Mouse (Mus musculus): ENCODE results near the gene Nploc4. TPM values are rescaled to one million over a fixed set of nuclear protein-coding genes. Genes with fewer than 3 reads are reported as not detected.

Gene Nploc4
- polyA plus RNA-seq, 1 experiment from 2014 or later = 19.0 TPM

- Histone ChIP-seq H3K4me2 (ENCODE audit: low read depth, low read length) (no peak overlapping the region), H3K27me3 (ENCODE audit: control insufficient read depth, insufficient read depth, low read depth, low read length) (no peaks in the 10 kb centered on the region), H3K9ac (ENCODE audit: low read depth, low read length) (no peak overlapping the region), H3K9me3 (replicated peaks; ENCODE audit: control insufficient read depth, low read length) (no peaks in the 10 kb centered on the region), H3K36me3 (ENCODE audit: control insufficient read depth, insufficient read depth) (no peaks in the 10 kb centered on the region), H3K4me3 (ENCODE audit: low read depth, low read length) (no peak overlapping the region), H3K27ac (ENCODE audit: low read length) (no peak overlapping the region), H3K4me1 (ENCODE audit: control insufficient read depth, low read depth, low read length) (peaks cover 26% of the 10 kb centered on the region)
- no peak for ATAC-seq (ENCODE audit: low read depth)
- WGBS (ENCODE audit: insufficient replicate concordance) = 66% methylated on average over 3 of the region's 3 CpGs
Measured at GRCm38 (mm10) chr11:120452246-120452645, 14.7 kb upstream of the Nploc4 start.

DNA sequence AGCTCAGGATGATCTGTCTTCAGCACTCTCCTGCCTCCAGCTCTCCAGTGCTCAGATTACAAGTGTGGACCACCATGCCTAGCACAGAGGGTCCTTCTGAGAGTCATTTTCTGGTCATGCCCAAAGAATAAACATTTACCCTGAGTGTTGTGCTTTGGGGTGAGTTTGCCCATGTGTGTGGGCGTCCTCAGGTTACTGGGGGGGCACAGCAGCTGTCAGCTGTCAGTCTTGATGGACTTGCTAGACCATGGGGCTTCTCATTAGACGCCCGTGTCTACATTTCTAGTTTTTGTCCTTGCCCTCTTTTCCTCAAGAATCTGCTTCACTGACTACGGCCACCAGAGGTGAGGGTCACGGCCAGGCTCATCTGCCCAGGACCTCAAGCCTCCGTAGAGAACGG, 9.7 kb upstream of the Nploc4 start:
- Histone ChIP-seq H3K4me3 (ENCODE audit: low read depth, low read length) (no peak overlapping the region), H3K4me1 (ENCODE audit: control insufficient read depth, low read depth, low read length) (no peaks in the 10 kb centered on the region), H3K9ac (ENCODE audit: low read depth, low read length) (no peak overlapping the region), H3K9me3 (replicated peaks; ENCODE audit: control insufficient read depth, low read length) (no peaks in the 10 kb centered on the region), H3K27ac (ENCODE audit: low read length) (no peak overlapping the region), H3K27me3 (ENCODE audit: control insufficient read depth, insufficient read depth, low read depth, low read length) (no peaks in the 10 kb centered on the region), H3K36me3 (ENCODE audit: control insufficient read depth, insufficient read depth) (no peaks in the 10 kb centered on the region), H3K4me2 (ENCODE audit: low read depth, low read length) (no peak overlapping the region)
- ATAC-seq (ENCODE audit: low read depth) = no peak
- WGBS (ENCODE audit: insufficient replicate concordance) = 67% methylated on average over 7 of the region's 7 CpGs

DNA sequence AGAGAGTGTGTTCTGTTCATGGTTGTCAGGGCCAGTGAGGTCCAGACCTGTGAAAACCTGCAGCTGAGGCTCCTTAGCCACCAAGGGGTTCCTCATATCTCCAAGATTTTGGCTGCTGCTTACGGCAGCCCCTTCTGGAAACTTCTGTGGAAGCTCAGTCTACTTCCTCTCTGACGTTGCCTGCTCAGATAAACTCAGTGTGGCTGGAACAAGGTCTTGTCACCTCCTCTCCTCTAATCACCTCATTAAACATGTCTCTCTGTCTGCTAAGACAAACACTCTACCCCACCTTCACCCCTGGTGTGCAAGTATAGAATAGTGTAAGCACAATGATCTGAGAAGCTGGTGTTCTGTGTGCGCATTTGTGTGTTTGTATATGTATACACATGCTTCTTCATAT, 8.0 kb upstream of the Nploc4 start:
- no peak overlapping the region for H3K4me2 ChIP-seq (ENCODE audit: low read depth, low read length)
- no peak for ATAC-seq (ENCODE audit: low read depth)
- no peaks in the 10 kb centered on the region for H3K27me3 ChIP-seq (ENCODE audit: control insufficient read depth, insufficient read depth, low read depth, low read length)
- H3K9ac ChIP-seq (ENCODE audit: low read depth, low read length) = no peak overlapping the region
- no peak overlapping the region for H3K27ac ChIP-seq (ENCODE audit: low read length)
- no peaks in the 10 kb centered on the region for H3K36me3 ChIP-seq (ENCODE audit: control insufficient read depth, insufficient read depth)
- no peaks in the 10 kb centered on the region for H3K9me3 ChIP-seq (replicated peaks; ENCODE audit: control insufficient read depth, low read length)
- H3K4me1 ChIP-seq (ENCODE audit: control insufficient read depth, low read depth, low read length) = no peaks in the 10 kb centered on the region
- no peak overlapping the region for H3K4me3 ChIP-seq (ENCODE audit: low read depth, low read length)
- WGBS (ENCODE audit: insufficient replicate concordance) = 38% methylated on average over 3 of the region's 3 CpGs

DNA sequence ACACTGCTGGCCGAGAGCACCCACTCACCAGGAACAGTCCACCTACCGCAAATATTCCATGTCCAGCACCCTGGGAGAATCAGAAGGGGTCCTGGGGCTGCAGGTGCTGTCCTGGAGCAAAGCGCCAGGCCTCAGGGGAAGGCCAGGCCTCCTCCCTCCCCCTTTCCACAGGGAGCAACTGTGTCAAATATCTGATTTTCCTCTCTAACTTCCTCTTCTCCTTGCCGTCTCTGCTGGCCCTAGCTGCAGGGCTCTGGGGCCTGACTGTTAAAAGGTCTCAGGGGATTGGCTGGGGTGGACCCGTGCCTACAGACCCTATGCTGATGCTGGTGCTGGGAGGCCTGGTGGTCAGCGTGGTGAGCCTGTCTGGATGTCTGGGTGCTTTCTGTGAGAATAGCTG, 6.6 kb upstream of the Nploc4 start:
- 50% methylated on average over 6 of the region's 6 CpGs for WGBS (ENCODE audit: insufficient replicate concordance)
- Histone ChIP-seq H3K36me3 (ENCODE audit: control insufficient read depth, insufficient read depth) (no peaks in the 10 kb centered on the region), H3K9me3 (replicated peaks; ENCODE audit: control insufficient read depth, low read length) (no peaks in the 10 kb centered on the region), H3K4me2 (ENCODE audit: low read depth, low read length) (no peak overlapping the region), H3K27me3 (ENCODE audit: control insufficient read depth, insufficient read depth, low read depth, low read length) (no peaks in the 10 kb centered on the region), H3K27ac (ENCODE audit: low read length) (no peak overlapping the region), H3K4me1 (ENCODE audit: control insufficient read depth, low read depth, low read length) (no peaks in the 10 kb centered on the region), H3K4me3 (ENCODE audit: low read depth, low read length) (no peak overlapping the region), H3K9ac (ENCODE audit: low read depth, low read length) (no peak overlapping the region)
- ATAC-seq (ENCODE audit: low read depth) = no peak

DNA sequence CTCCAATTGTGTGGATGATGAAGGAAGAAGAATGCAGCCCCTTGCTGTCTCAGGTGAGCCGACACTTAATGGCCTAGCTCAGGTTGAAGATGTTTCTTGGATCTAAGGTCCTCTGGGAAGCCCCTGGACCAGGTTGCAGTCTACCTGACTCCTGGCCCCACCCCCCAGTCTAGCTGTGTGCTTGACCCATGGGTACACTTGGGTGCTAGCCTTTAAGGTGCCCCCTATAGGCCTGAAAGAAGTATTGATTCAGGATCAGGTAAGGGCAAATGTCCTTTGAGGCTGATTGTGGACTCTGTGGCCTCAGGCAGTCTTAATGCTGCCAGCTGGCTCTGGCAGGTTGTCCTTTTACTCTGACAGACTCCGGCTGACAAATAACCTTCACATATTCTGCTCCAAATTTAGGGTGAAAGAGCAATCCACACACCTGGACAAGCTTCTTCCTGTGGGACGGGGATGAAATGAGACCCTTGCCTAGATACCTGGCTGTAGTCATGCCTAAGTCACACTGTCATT, 5.3 kb upstream of the Nploc4 start:
- ATAC-seq (ENCODE audit: low read depth) = no peak
- H3K4me3 ChIP-seq (ENCODE audit: low read depth, low read length) = no peak overlapping the region
- no peak overlapping the region for H3K27ac ChIP-seq (ENCODE audit: low read length)
- 67% methylated on average over 3 of the region's 3 CpGs for WGBS (ENCODE audit: insufficient replicate concordance)
- no peak overlapping the region for H3K4me2 ChIP-seq (ENCODE audit: low read depth, low read length)
- H3K4me1 ChIP-seq (ENCODE audit: control insufficient read depth, low read depth, low read length) = no peaks in the 10 kb centered on the region
- no peaks in the 10 kb centered on the region for H3K36me3 ChIP-seq (ENCODE audit: control insufficient read depth, insufficient read depth)
- H3K9ac ChIP-seq (ENCODE audit: low read depth, low read length) = no peak overlapping the region
- H3K9me3 ChIP-seq (replicated peaks; ENCODE audit: control insufficient read depth, low read length) = no peaks in the 10 kb centered on the region
- H3K27me3 ChIP-seq (ENCODE audit: control insufficient read depth, insufficient read depth, low read depth, low read length) = no peaks in the 10 kb centered on the region

DNA sequence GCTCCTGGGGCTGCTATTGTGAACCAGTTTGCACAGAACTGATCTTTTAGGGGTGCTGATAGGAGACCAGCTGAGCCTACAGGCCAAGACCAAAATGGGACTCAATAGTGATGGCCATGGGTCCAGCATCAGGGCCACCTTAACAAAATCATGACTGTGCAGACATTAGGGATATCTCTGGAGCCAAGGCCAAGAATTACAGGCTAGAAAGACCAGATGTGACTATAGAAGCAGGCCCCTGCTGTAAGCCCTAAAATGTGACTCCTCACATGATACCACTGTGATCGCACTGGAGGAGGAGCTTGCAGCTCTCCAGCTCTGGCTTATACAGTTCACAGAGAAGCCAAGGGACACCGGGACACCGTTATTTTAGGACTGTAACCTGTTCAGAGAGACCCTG, 4.8 kb upstream of the Nploc4 start, which contains the start of gene Tspan10:
Gene Tspan10, plus strand, starts transcription at position 301 of the 400 bp plus-strand sequence.
- whole genome bisulfite sequencing (ENCODE audit: insufficient replicate concordance) = 84% methylated on average over 3 of the region's 3 CpGs
- H3K27me3 ChIP-seq (ENCODE audit: control insufficient read depth, insufficient read depth, low read depth, low read length) = no peaks in the 10 kb centered on the region

GRCm38 (mm10) chr11:120437857-120438385, 413 bp upstream of the Nploc4 start:
- peak overlapping the region; percentile 98 for H3K9ac ChIP-seq (ENCODE audit: low read depth, low read length)
- no peak for ATAC-seq (ENCODE audit: low read depth)
- H3K27me3 ChIP-seq (ENCODE audit: control insufficient read depth, insufficient read depth, low read depth, low read length) = no peaks in the 10 kb centered on the region
- peak overlapping the region; percentile 91 for H3K4me3 ChIP-seq (ENCODE audit: low read depth, low read length)
- H3K9me3 ChIP-seq (replicated peaks; ENCODE audit: control insufficient read depth, low read length) = no peaks in the 10 kb centered on the region
- peak overlapping the region; percentile 78 for H3K4me2 ChIP-seq (ENCODE audit: low read depth, low read length)
- H3K4me1 ChIP-seq (ENCODE audit: control insufficient read depth, low read depth, low read length) = peaks cover 11% of the 10 kb centered on the region
- peak overlapping the region; percentile 93 for H3K27ac ChIP-seq (ENCODE audit: low read length)
- H3K36me3 ChIP-seq (ENCODE audit: control insufficient read depth, insufficient read depth) = peaks cover 10% of the 10 kb centered on the region
- 25% methylated on average over 12 of the region's 12 CpGs for WGBS (ENCODE audit: insufficient replicate concordance)

More for the DNA sequence above, 4.8 kb upstream of the Nploc4 start, which contains the start of gene Tspan10:
- Histone ChIP-seq H3K4me2 (ENCODE audit: low read depth, low read length) (no peak within 1 kb of the TSS), H3K36me3 (ENCODE audit: control insufficient read depth, insufficient read depth) (no peaks in the 10 kb centered on the region), H3K9me3 (replicated peaks; ENCODE audit: control insufficient read depth, low read length) (no peaks in the 10 kb centered on the region), H3K27ac (ENCODE audit: low read length) (no peak within 1 kb of the TSS), H3K9ac (ENCODE audit: low read depth, low read length) (no peak within 1 kb of the TSS), H3K4me3 (ENCODE audit: low read depth, low read length) (no peak within 1 kb of the TSS), H3K4me1 (ENCODE audit: control insufficient read depth, low read depth, low read length) (no peaks in the 10 kb centered on the region)
- ATAC-seq (ENCODE audit: low read depth) = no peak

GRCm38 (mm10) chr11:120426727-120427126, 10.8 kb downstream of the Nploc4 start:
- H3K4me2 ChIP-seq (ENCODE audit: low read depth, low read length) = no peak overlapping the region
- WGBS (ENCODE audit: insufficient replicate concordance) = 77% methylated on average over 3 of the region's 3 CpGs
- no peak for ATAC-seq (ENCODE audit: low read depth)
- H3K9ac ChIP-seq (ENCODE audit: low read depth, low read length) = no peak overlapping the region
- H3K9me3 ChIP-seq (replicated peaks; ENCODE audit: control insufficient read depth, low read length) = no peaks in the 10 kb centered on the region
- no peak overlapping the region for H3K4me3 ChIP-seq (ENCODE audit: low read depth, low read length)
- no peaks in the 10 kb centered on the region for H3K27me3 ChIP-seq (ENCODE audit: control insufficient read depth, insufficient read depth, low read depth, low read length)
- peaks cover 58% of the 10 kb centered on the region for H3K36me3 ChIP-seq (ENCODE audit: control insufficient read depth, insufficient read depth)
- no peaks in the 10 kb centered on the region; the same call in 1 of the 2 replicates for H3K4me1 ChIP-seq (ENCODE audit: control insufficient read depth, low read depth, low read length)
- no peak overlapping the region for H3K27ac ChIP-seq (ENCODE audit: low read length)

DNA sequence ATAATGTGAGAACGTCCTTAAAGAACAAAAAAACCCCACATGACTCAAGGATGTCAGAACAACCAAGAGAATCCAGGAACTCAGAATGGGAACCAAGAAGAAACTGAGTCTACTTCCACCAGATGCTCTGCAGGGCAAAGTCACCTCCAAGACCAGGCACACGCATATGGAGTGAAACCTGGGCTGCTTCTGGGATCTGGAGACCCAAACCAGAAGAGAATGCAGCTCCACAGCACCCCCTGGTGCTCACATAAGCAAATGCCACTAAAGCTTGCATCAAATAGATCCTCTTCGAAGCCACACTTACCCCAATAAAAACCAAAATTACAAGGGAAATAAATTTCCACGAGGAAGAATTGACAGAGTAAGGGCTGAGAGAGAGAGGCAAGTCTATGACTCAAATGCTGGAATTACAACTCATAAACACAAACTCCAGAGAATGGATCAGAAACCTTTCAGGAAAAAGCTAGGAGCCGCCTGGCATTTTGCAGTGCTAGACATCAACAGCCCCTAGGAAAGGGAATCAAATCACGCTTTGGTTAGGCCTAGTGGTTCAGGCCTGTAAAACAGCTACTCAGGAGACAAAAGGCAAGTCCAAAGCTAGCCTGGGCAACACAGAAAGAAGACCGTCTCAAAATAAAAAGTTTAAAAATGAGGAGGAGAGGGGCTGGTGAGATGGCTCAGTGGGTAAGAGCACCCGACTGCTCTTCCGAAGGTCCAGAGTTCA, 13.8 kb downstream of the Nploc4 start:
- Histone ChIP-seq H3K4me2 (ENCODE audit: low read depth, low read length) (no peak overlapping the region), H3K27me3 (ENCODE audit: control insufficient read depth, insufficient read depth, low read depth, low read length) (no peaks in the 10 kb centered on the region), H3K4me3 (ENCODE audit: low read depth, low read length) (no peak overlapping the region), H3K27ac (ENCODE audit: low read length) (no peak overlapping the region), H3K9me3 (replicated peaks; ENCODE audit: control insufficient read depth, low read length) (no peaks in the 10 kb centered on the region), H3K4me1 (ENCODE audit: control insufficient read depth, low read depth, low read length) (no peaks in the 10 kb centered on the region; the same call in 1 of the 2 replicates), H3K36me3 (ENCODE audit: control insufficient read depth, insufficient read depth) (peaks cover 73% of the 10 kb centered on the region), H3K9ac (ENCODE audit: low read depth, low read length) (no peak overlapping the region)
- 67% methylated on average over 9 of the region's 9 CpGs for WGBS (ENCODE audit: insufficient replicate concordance)
- ATAC-seq (ENCODE audit: low read depth) = no peak

All from liver, embryonic 16.5 days (tissue).